Mouse (Mus musculus) embryo, embryonic 10 days (tissue): ENCODE data around the gene Rere.
"Not testable (repeated sequence)": the region's sequence is repeated elsewhere in the genome, so short reads cannot be mapped to it uniquely, and the experiment has no call there.

Experiments
- DNase-seq: peaks from one replicate; pipeline ENCODE4 v3.0.0-alpha.2; 2015; ENCODE audit warnings: low spot score

Rere gene

GRCm38 (mm10) chr4:150283993-150284392, 2.5 kb downstream of the Rere start:
- peak; percentile 71 for DNase-seq

- no peak for DNase-seq
Observed at GRCm38 (mm10) chr4:150286980-150287379, 5.5 kb downstream of the Rere start.

GRCm38 (mm10) chr4:150287463-150287862, 6.0 kb downstream of the Rere start:
- not testable (repeated sequence) for DNase-seq

GRCm38 (mm10) chr4:150291900-150292299, 10.5 kb downstream of the Rere start:
- DNase-seq = no peak

- DNase-seq = no peak
Observed at GRCm38 (mm10) chr4:150294870-150295269, 13.4 kb downstream of the Rere start.

GRCm38 (mm10) chr4:150295966-150296365, 14.5 kb downstream of the Rere start:
- no peak for DNase-seq

- no peak for DNase-seq
Observed at GRCm38 (mm10) chr4:150302726-150303125, 21.3 kb downstream of the Rere start.

- DNase-seq = no peak
Observed at GRCm38 (mm10) chr4:150306701-150307100, 25.3 kb downstream of the Rere start.

GRCm38 (mm10) chr4:150307226-150307625, 25.8 kb downstream of the Rere start:
- no peak for DNase-seq

GRCm38 (mm10) chr4:150311431-150311830, 30.0 kb downstream of the Rere start:
- no peak for DNase-seq

- no peak for DNase-seq
Observed at GRCm38 (mm10) chr4:150312646-150313045, 31.2 kb downstream of the Rere start.

GRCm38 (mm10) chr4:150315301-150315700, 33.9 kb downstream of the Rere start:
- no peak for DNase-seq

- no peak for DNase-seq
Observed at GRCm38 (mm10) chr4:150316546-150316945, 35.1 kb downstream of the Rere start.

GRCm38 (mm10) chr4:150325046-150325801, 43.8 kb downstream of the Rere start:
- no peak for DNase-seq

GRCm38 (mm10) chr4:150326005-150326404, 44.6 kb downstream of the Rere start:
- no peak for DNase-seq

GRCm38 (mm10) chr4:150327476-150327875, 46.0 kb downstream of the Rere start:
- DNase-seq = no peak

- no peak for DNase-seq
Observed at GRCm38 (mm10) chr4:150333927-150334682, 52.7 kb downstream of the Rere start.

GRCm38 (mm10) chr4:150337260-150337659, 55.8 kb downstream of the Rere start:
- no peak for DNase-seq

- DNase-seq = no peak
Observed at GRCm38 (mm10) chr4:150338906-150339650, 57.6 kb downstream of the Rere start.

- no peak for DNase-seq
Observed at GRCm38 (mm10) chr4:150340796-150341525, 59.5 kb downstream of the Rere start.

- DNase-seq = no peak
Observed at GRCm38 (mm10) chr4:150344526-150344925, 63.1 kb downstream of the Rere start.
